Mouse (Mus musculus): ENCODE data around the gene Rabggta. TPM values are rescaled to one million over a fixed set of nuclear protein-coding genes. Genes with fewer than 3 reads are reported as not detected.

Rabggta gene
- total RNA-seq, 1 experiment = 34.0 TPM

DNA sequence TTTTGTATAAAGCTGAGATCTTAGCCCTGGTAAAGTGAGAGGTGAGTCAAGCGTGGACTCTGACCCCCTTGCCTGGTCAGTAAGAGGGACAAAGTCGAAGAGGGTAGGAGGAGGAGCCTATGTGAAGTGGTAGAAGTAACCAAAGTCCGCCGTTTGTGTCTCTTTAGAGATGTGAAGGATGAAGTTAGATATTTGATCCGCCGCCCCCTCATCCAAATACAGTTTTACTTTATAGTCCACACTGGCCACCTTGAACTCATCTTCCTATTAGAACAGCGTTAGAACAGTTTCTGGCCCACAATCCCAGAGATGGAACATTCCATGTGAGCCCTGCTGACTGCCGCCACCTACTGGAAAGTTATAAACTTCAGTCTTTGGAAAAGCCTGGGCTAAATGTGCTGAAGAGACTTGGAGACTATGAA is 36.3 kb upstream of the Rabggta start, which contains the start of gene Cideb:
Gene Cideb (minus strand): TSS at position 96 of the 422 bp plus-strand sequence.
- in situ Hi-C loops (cut with MboI; ENCODE audit: low sequenced_read_pairs in 2 of 2, unreplicated experiment in 2 of 2) = no loop called here
- Histone ChIP-seq H3K4me1 (ENCODE audit: control insufficient read depth in 2 of 2, insufficient read depth in 2 of 2, low read length in 2 of 2, poor library complexity in 1 of 2) (peaks cover 0 to 4% of the 10 kb centered on the region in 2 experiments; a peak in 1 of 4 replicates), H3K36me3 (ENCODE audit: control insufficient read depth, insufficient read depth, low read length, poor library complexity, severe bottlenecking) (peaks cover 25% of the 10 kb centered on the region), H3K4me3 (ENCODE audit: insufficient read depth in 1 of 2, low read depth in 1 of 2, low read length in 2 of 2, poor library complexity in 1 of 2, severe bottlenecking in 1 of 2) (no peak within 1 kb of the TSS), H3K9ac (ENCODE audit: insufficient read depth, low read depth, low read length, poor library complexity, severe bottlenecking) (no peak within 1 kb of the TSS), H3K9me3 (ENCODE audit: control insufficient read depth, insufficient read depth, low read depth, low read length) (no peaks in the 10 kb centered on the region), H3K27ac (ENCODE audit: insufficient read depth, low read depth, low read length, poor library complexity, severe bottlenecking) (no peak within 1 kb of the TSS)
- TF ChIP-seq ZNF384 (IDR thresholded peaks at IDR 0.05; ENCODE audit: low read depth, low read length) (no peak), ZC3H11A (IDR thresholded peaks at IDR 0.05; ENCODE audit: borderline replicate concordance, low read depth, low read length) (no peak), MAFK (IDR thresholded peaks at IDR 0.05; ENCODE audit: insufficient read depth, low read depth, low read length) (no peak), HCFC1 (IDR thresholded peaks at IDR 0.05; ENCODE audit: borderline replicate concordance, insufficient read depth, low read length) (no peak), CHD2 (IDR thresholded peaks at IDR 0.05; ENCODE audit: low read depth, low read length) (no peak)
- DNase-seq (ENCODE audit: low read depth, low spot score) = peak; percentile 53

DNA sequence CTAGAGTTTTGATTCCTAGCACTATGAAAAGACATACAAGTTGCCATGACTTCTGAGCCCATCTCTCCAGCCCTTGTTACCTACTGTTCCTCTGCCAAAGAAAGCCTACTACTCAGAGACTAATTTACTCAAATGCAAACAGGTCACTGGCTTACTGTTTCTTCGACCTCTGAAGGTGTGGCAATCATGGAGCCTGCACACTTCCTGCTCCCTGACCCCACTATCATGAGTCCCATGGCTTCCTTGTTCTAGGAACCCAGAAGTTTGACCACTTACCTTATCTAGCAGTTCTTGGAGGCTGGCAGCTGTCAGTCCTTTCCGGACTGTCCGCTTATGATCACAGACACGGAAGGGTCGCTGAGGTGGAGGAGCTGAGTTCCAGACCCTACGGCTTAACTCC is 35.5 kb upstream of the Rabggta start:
- H3K27ac ChIP-seq (ENCODE audit: insufficient read depth, low read depth, low read length, poor library complexity, severe bottlenecking) = no peak overlapping the region
- in situ Hi-C loops (cut with MboI; ENCODE audit: low sequenced_read_pairs in 2 of 2, unreplicated experiment in 2 of 2) = no loop called here
- TF ChIP-seq HCFC1 (IDR thresholded peaks at IDR 0.05; ENCODE audit: borderline replicate concordance, insufficient read depth, low read length) = no peak
- no peak for TF ChIP-seq ZC3H11A (IDR thresholded peaks at IDR 0.05; ENCODE audit: borderline replicate concordance, low read depth, low read length)
- no peak for TF ChIP-seq CHD2 (IDR thresholded peaks at IDR 0.05; ENCODE audit: low read depth, low read length)

DNA sequence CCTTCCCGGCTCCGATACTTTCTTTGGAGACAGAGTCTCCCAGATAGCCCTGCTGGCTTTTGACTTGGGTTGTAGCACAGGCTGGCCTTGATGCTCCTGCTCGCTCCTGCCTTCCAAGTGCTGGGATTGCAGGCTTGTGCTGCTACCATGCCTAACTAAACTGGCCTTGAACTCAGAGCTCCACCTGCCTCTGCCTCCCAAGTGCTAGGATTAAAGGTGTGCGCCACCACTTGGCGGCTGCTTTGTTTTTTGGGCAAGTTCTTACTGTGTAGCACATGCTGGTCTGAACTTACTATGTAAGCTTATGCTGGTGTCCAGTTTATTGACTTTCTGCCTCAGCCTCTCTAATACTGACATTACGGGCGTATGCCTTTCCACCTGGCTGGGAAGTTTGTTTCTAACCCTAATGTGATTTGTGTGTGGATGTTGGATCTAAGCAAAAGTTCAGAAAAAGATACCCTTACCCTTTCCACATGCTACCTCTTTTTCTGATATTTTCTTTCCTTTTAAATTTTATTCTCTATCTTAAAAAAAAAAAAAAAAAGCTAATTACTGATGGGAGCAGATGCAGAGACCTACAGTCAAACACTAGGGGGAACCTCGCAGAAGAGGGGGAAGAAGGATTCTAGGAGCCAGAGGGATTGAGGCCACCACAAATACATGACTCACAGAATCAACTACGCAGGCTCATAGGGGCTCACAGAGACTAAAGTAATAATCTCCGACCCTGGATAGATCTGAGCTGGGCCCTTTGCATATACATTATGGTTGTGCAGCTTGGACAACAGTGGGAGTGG is 25.2 kb upstream of the Rabggta start:
- no peak overlapping the region for H3K27ac ChIP-seq (ENCODE audit: insufficient read depth, low read depth, low read length, poor library complexity, severe bottlenecking)
- TF ChIP-seq HCFC1 (IDR thresholded peaks at IDR 0.05; ENCODE audit: borderline replicate concordance, insufficient read depth, low read length) = no peak
- TF ChIP-seq ZNF384 (IDR thresholded peaks at IDR 0.05; ENCODE audit: low read depth, low read length) = peak; percentile 65; the same call in 1 of the 2 replicates
- no peaks in the 10 kb centered on the region for H3K9me3 ChIP-seq (ENCODE audit: control insufficient read depth, insufficient read depth, low read depth, low read length)
- peak overlapping the region; percentile 19; the same call in 1 of the 2 replicates for H3K9ac ChIP-seq (ENCODE audit: insufficient read depth, low read depth, low read length, poor library complexity, severe bottlenecking)
- H3K4me3 ChIP-seq (ENCODE audit: insufficient read depth in 1 of 2, low read depth in 1 of 2, low read length in 2 of 2, poor library complexity in 1 of 2, severe bottlenecking in 1 of 2) = peak overlapping the region; percentile 95 to 100
- DNase-seq (ENCODE audit: low read depth, low spot score) = no peak
- H3K4me1 ChIP-seq (ENCODE audit: control insufficient read depth in 2 of 2, insufficient read depth in 2 of 2, low read length in 2 of 2, poor library complexity in 1 of 2) = peaks cover 2 to 3% of the 10 kb centered on the region in 2 experiments; a peak in 2 of 4 replicates
- H3K36me3 ChIP-seq (ENCODE audit: control insufficient read depth, insufficient read depth, low read length, poor library complexity, severe bottlenecking) = peaks cover 21% of the 10 kb centered on the region
- in situ Hi-C loops (cut with MboI; ENCODE audit: low sequenced_read_pairs in 2 of 2, unreplicated experiment in 2 of 2) = no loop called here

More for the DNA sequence above, 35.5 kb upstream of the Rabggta start:
- Histone ChIP-seq H3K4me1 (ENCODE audit: control insufficient read depth in 2 of 2, insufficient read depth in 2 of 2, low read length in 2 of 2, poor library complexity in 1 of 2) (peaks cover 0 to 4% of the 10 kb centered on the region in 2 experiments; a peak in 1 of 4 replicates), H3K9ac (ENCODE audit: insufficient read depth, low read depth, low read length, poor library complexity, severe bottlenecking) (no peak overlapping the region), H3K36me3 (ENCODE audit: control insufficient read depth, insufficient read depth, low read length, poor library complexity, severe bottlenecking) (peaks cover 33% of the 10 kb centered on the region), H3K4me3 (ENCODE audit: insufficient read depth in 1 of 2, low read depth in 1 of 2, low read length in 2 of 2, poor library complexity in 1 of 2, severe bottlenecking in 1 of 2) (no peak overlapping the region), H3K9me3 (ENCODE audit: control insufficient read depth, insufficient read depth, low read depth, low read length) (no peaks in the 10 kb centered on the region)
- no peak for DNase-seq (ENCODE audit: low read depth, low spot score)

DNA sequence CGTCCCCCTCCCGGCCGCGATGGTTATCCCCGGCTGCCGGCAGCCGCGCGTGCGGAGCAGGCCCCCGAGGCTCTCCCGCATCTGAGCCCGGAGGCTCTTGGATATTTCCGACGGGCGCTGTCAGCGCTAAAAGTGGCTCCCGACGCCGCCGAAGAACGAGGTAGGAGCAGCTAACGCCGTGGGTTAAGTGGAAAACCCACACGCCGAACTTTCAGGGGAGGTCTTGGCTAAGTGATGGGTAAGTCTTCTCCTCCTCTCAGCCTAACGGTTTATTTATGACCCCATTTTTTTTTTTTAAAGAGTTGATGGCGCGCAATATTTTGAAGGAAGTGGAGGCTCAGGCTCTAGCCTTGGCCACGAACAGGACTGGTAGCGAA is 23.8 kb upstream of the Rabggta start:
- Histone ChIP-seq H3K4me1 (ENCODE audit: control insufficient read depth in 2 of 2, insufficient read depth in 2 of 2, low read length in 2 of 2, poor library complexity in 1 of 2) (peaks cover 2 to 3% of the 10 kb centered on the region in 2 experiments; a peak in 2 of 4 replicates), H3K36me3 (ENCODE audit: control insufficient read depth, insufficient read depth, low read length, poor library complexity, severe bottlenecking) (peaks cover 11% of the 10 kb centered on the region), H3K9me3 (ENCODE audit: control insufficient read depth, insufficient read depth, low read depth, low read length) (no peaks in the 10 kb centered on the region), H3K9ac (ENCODE audit: insufficient read depth, low read depth, low read length, poor library complexity, severe bottlenecking) (peak overlapping the region; percentile 92), H3K27ac (ENCODE audit: insufficient read depth, low read depth, low read length, poor library complexity, severe bottlenecking) (no peak overlapping the region), H3K4me3 (ENCODE audit: insufficient read depth in 1 of 2, low read depth in 1 of 2, low read length in 2 of 2, poor library complexity in 1 of 2, severe bottlenecking in 1 of 2) (peak overlapping the region; percentile 95 to 100)
- in situ Hi-C loops (cut with MboI; ENCODE audit: low sequenced_read_pairs in 2 of 2, unreplicated experiment in 2 of 2) = no loop called here
- TF ChIP-seq MAFK (IDR thresholded peaks at IDR 0.05; ENCODE audit: insufficient read depth, low read depth, low read length) (no peak), CHD2 (IDR thresholded peaks at IDR 0.05; ENCODE audit: low read depth, low read length) (no peak), ZC3H11A (IDR thresholded peaks at IDR 0.05; ENCODE audit: borderline replicate concordance, low read depth, low read length) (no peak), ZNF384 (IDR thresholded peaks at IDR 0.05; ENCODE audit: low read depth, low read length) (0 out of 2 replicates have a peak, but pooled peaks have one; percentile 7), HCFC1 (IDR thresholded peaks at IDR 0.05; ENCODE audit: borderline replicate concordance, insufficient read depth, low read length) (peak; percentile 7; the same call in 1 of the 2 replicates)
- DNase-seq (ENCODE audit: low read depth, low spot score) = no peak

Measured in ES-E14 (cell line).